ENCODE assay signal across 25 mouse cellular contexts in the genomic region with DNA sequence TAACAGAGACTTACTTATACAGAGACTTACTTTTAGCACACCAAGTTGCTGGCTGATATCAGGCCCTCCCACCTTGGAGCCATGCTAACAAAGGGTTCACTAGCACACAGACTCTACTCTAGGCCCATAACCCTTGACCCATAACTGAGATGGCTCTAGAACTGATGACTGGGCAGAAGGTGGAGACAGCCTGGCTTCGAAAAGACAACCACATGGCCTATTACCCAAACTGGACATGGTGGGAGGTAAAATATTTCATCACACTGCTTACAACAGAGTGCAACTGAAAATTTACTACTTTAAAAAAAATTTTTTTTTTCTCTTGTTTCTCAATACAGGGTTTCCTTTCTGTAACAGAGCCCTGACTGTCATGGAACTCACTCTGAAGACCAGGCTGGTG. TPM values are rescaled to one million over a fixed set of nuclear protein-coding genes. Genes with fewer than 3 reads are reported as not detected.
DNase-seq lines count a peak whose midpoint lies in the region; ATAC-seq and TF ChIP-seq lines count a peak whose summit lies in the region.
"Had no signal": no experiment of that assay in that cellular context is flagged by ENCODE, and none has a peak within 500 bp of the region (broad histone marks: within the 10 kb centered on the region; RNA-seq: fewer than 3 reads in every experiment).

No protein-coding gene starts in this region.

- intact Hi-C loops in left cerebral cortex, postnatal 4 days (cut with DNase I) = no loop called here

- peak; percentile 74 for ATAC-seq in granulocyte monocyte progenitor cell, adult 5-6 weeks (replicated peaks; ENCODE audit: poor library complexity, severe bottlenecking)
- ATAC-seq: forebrain, embryonic 13.5 days; hindbrain, postnatal 0 days; intestine, embryonic 15.5 days had no signal

- no peak overlapping the region for H3K4me3 ChIP-seq in liver, adult 2 months (ENCODE audit: insufficient read depth, low read depth, low read length)
- H3K4me3 ChIP-seq: forebrain, embryonic 13.5 days; hindbrain, embryonic 12.5 days; intestine, embryonic 15.5 days; kidney, embryonic 15.5 days; neural tube, embryonic 12.5 days had no signal

- H3K9ac ChIP-seq in liver, adult 2 months (ENCODE audit: low read depth, low read length) = no peak overlapping the region
- H3K9ac ChIP-seq: forebrain, embryonic 13.5 days; hindbrain, embryonic 12.5 days; intestine, embryonic 15.5 days; kidney, embryonic 15.5 days; neural tube, embryonic 12.5 days had no signal

- H3K79me2 ChIP-seq in liver, adult 2 months (ENCODE audit: control insufficient read depth, insufficient read depth, low read length) = no peaks in the 10 kb centered on the region

- H3K27ac ChIP-seq in liver, adult 2 months (replicated peaks; ENCODE audit: insufficient read depth, low read depth, low read length) = no peak overlapping the region
- H3K27ac ChIP-seq: forebrain, embryonic 13.5 days; hindbrain, embryonic 12.5 days; hindbrain, postnatal 0 days; intestine, embryonic 15.5 days; kidney, embryonic 15.5 days; neural tube, embryonic 12.5 days had no signal

- no peaks in the 10 kb centered on the region for H3K27me3 ChIP-seq in liver, adult 2 months (ENCODE audit: control insufficient read depth, insufficient read depth, low read length)
- H3K27me3 ChIP-seq: forebrain, embryonic 13.5 days; hindbrain, embryonic 12.5 days; intestine, embryonic 15.5 days; kidney, embryonic 15.5 days; neural tube, embryonic 12.5 days had no signal

- 18% methylated on average over 1 of the region's 1 CpGs for WGBS in liver, adult 2 months

- TF ChIP-seq CTCF in liver, adult 2 months (IDR thresholded peaks at IDR 0.05; ENCODE audit: low read depth, low read length) = no peak

- no peaks in the 10 kb centered on the region for H3K4me1 ChIP-seq in liver, adult 2 months (ENCODE audit: control insufficient read depth, insufficient read depth, low read length)
- H3K4me1 ChIP-seq: forebrain, embryonic 13.5 days; hindbrain, embryonic 12.5 days; intestine, embryonic 15.5 days; kidney, embryonic 15.5 days; neural tube, embryonic 12.5 days had no signal

- peak; percentile 29 for DNase-seq in adrenal gland, adult 2 months
- no peak for DNase-seq in adrenal gland, postnatal 10 days
- DNase-seq in liver, adult 2 months (ENCODE audit: extremely low read depth, low read depth, low spot score) = peak; percentile 42
- DNase-seq in liver (no peak), 416B (ENCODE audit: low read depth) (peak; percentile 70)
- DNase-seq in left cerebral cortex, postnatal 4 days = no peak
- DNase-seq in urinary bladder, adult 2 months (ENCODE audit: low spot score) = no peak
- DNase-seq: cerebellum, adult 8-10 months; cerebellum, postnatal 25 days; gastrocnemius, postnatal 14 days; heart, adult 18-20 months; heart, postnatal 36 days; kidney, postnatal 4 days; layer of hippocampus, adult 9-11 months; lung, adult 18-20 months; lung, postnatal 14 days; midbrain, embryonic 14.5 days; thymus, postnatal 14 days had no signal

- TF ChIP-seq POLR2A in liver, adult 2 months (IDR thresholded peaks at IDR 0.05; ENCODE audit: extremely low read depth, insufficient read depth, low read length) = no peak

- H3K36me3 ChIP-seq in liver, adult 2 months (ENCODE audit: control insufficient read depth, insufficient read depth, low read length) = peaks cover 14% of the 10 kb centered on the region

RNA-seq across cellular contexts. Expression of a gene that starts 10.4 kb away (rescaled TPM):
- 10 to 100 TPM; 16.6 to 31.2 TPM for total RNA-seq in adrenal gland, adult 2 months (2021)
- 38.5 and 44.1 TPM in 2 replicates for polyA plus RNA-seq in adrenal gland, adult 2 months (2012; rRNA removed)
- 10 to 100 TPM; 20.4 to 21.0 TPM for total RNA-seq in adrenal gland, postnatal 10 days (2021)
- total RNA-seq in liver, adult 2 months (2014; rRNA removed) = 9.6 and 11.6 TPM in 2 replicates
- polyA plus RNA-seq in liver, adult 2 months (2012; rRNA removed) = 10.1 and 10.4 TPM in 2 replicates
- 51.9 and 68.3 TPM in 2 replicates for total RNA-seq in granulocyte monocyte progenitor cell, adult 5-6 weeks (2014; fragmentation: Nextera tagmentation)
- total RNA-seq in granulocyte monocyte progenitor cell, adult 5-6 weeks (2017) = 40.5 and 61.8 TPM in 2 replicates
- 10 to 100 TPM; 19.0 to 20.5 TPM for total RNA-seq in left cerebral cortex, postnatal 4 days (2021)
- 18.7 and 20.3 TPM in 2 replicates for polyA plus RNA-seq in urinary bladder, adult 2 months (2012; rRNA removed)

RNA-seq across cellular contexts. Expression of a gene that starts 15.2 kb away (rescaled TPM):
- total RNA-seq in adrenal gland, adult 2 months (2021) = 10 to 100 TPM; 19.0 to 25.7 TPM
- 1.4 and 1.8 TPM in 2 replicates for polyA plus RNA-seq in adrenal gland, adult 2 months (2012; rRNA removed)
- 10 to 100 TPM; 16.1 to 18.7 TPM for total RNA-seq in adrenal gland, postnatal 10 days (2021)
- total RNA-seq in liver, adult 2 months (2014; rRNA removed) = 2.9 and 3.7 TPM in 2 replicates
- polyA plus RNA-seq in liver, adult 2 months (2012; rRNA removed) = 2.2 and 2.5 TPM in 2 replicates
- total RNA-seq in granulocyte monocyte progenitor cell, adult 5-6 weeks (2014; fragmentation: Nextera tagmentation) = 9.1 and 12.3 TPM in 2 replicates
- 11.8 and 11.9 TPM in 2 replicates for total RNA-seq in granulocyte monocyte progenitor cell, adult 5-6 weeks (2017)
- 10 to 100 TPM; 26.4 to 33.6 TPM for total RNA-seq in left cerebral cortex, postnatal 4 days (2021)
- polyA plus RNA-seq in urinary bladder, adult 2 months (2012; rRNA removed) = 7.2 and 8.8 TPM in 2 replicates

RNA-seq across cellular contexts. Expression of a gene that starts 28.0 kb away (rescaled TPM):
- 100 to 1,000 TPM; 127 to 288 TPM for total RNA-seq in adrenal gland, adult 2 months (2021)
- polyA plus RNA-seq in adrenal gland, adult 2 months (2012; rRNA removed) = 48.9 and 65.7 TPM in 2 replicates
- 100 to 1,000 TPM; 105 to 109 TPM for total RNA-seq in adrenal gland, postnatal 10 days (2021)
- 9.6 and 13.2 TPM in 2 replicates for total RNA-seq in liver, adult 2 months (2014; rRNA removed)
- polyA plus RNA-seq in liver, adult 2 months (2012; rRNA removed) = 14.7 and 15.1 TPM in 2 replicates
- 210 and 216 TPM in 2 replicates for total RNA-seq in granulocyte monocyte progenitor cell, adult 5-6 weeks (2014; fragmentation: Nextera tagmentation)
- 112 and 163 TPM in 2 replicates for total RNA-seq in granulocyte monocyte progenitor cell, adult 5-6 weeks (2017)
- total RNA-seq in left cerebral cortex, postnatal 4 days (2021) = 10 to 100 TPM; 45.2 to 55.7 TPM
- polyA plus RNA-seq in urinary bladder, adult 2 months (2012; rRNA removed) = 53.7 and 62.0 TPM in 2 replicates

RNA-seq across cellular contexts. Expression of a gene that starts 42.0 kb away (rescaled TPM):
- 100 to 1,000 TPM in 1 of 2 experiments, 10 to 100 TPM in 1; 74.1 to 119 TPM for total RNA-seq in adrenal gland, adult 2 months (2021)
- polyA plus RNA-seq in adrenal gland, adult 2 months (2012; rRNA removed) = 6.0 and 6.9 TPM in 2 replicates
- total RNA-seq in adrenal gland, postnatal 10 days (2021) = 10 to 100 TPM; 71.7 to 90.6 TPM
- total RNA-seq in liver, adult 2 months (2014; rRNA removed) = 33.1 and 36.6 TPM in 2 replicates
- polyA plus RNA-seq in liver, adult 2 months (2012; rRNA removed) = 7.2 and 8.1 TPM in 2 replicates
- total RNA-seq in granulocyte monocyte progenitor cell, adult 5-6 weeks (2014; fragmentation: Nextera tagmentation) = 130 and 135 TPM in 2 replicates
- total RNA-seq in granulocyte monocyte progenitor cell, adult 5-6 weeks (2017) = 167 and 174 TPM in 2 replicates
- 100 to 1,000 TPM; 126 to 131 TPM for total RNA-seq in left cerebral cortex, postnatal 4 days (2021)
- polyA plus RNA-seq in urinary bladder, adult 2 months (2012; rRNA removed) = 30.6 and 35.2 TPM in 2 replicates

Comparison
In these comparisons a context has a peak if more than half of its experiments do, and no peak if none do; other contexts are left out.
1. DNase-seq: peak in adrenal gland, adult 2 months (single experiment), liver, adult 2 months (single experiment) and 416B (single experiment); none in adrenal gland, postnatal 10 days (single experiment), liver (single experiment), left cerebral cortex, postnatal 4 days (single experiment) and urinary bladder, adult 2 months (single experiment).